Mouse (Mus musculus) urinary bladder, postnatal 10 days (tissue): Measurements from ENCODE around the gene Olfr916.

Experiments
- DNase-seq: peaks from one replicate; pipeline ENCODE4 v3.0.0; 2022; ENCODE audit warnings: low spot score

Gene Olfr916

GRCm38 (mm10) chr9:38659775-38660174 lies at the start of gene Olfr916:
Gene Olfr916, minus strand, starts transcription at chr9:38659875.
- no peak for DNase-seq

GRCm38 (mm10) chr9:38674501-38674900 lies 14.8 kb upstream of the Olfr916 start, which contains the start of gene Olfr918:
Gene Olfr918, minus strand, starts transcription at chr9:38674601.
- DNase-seq = no peak

- no peak for DNase-seq
Observed at GRCm38 (mm10) chr9:38672887-38673286, 13.2 kb upstream of the Olfr916 start.

GRCm38 (mm10) chr9:38665742-38666141 lies 6.1 kb upstream of the Olfr916 start, which contains the start of gene Olfr917:
Gene Olfr917, minus strand, starts transcription at chr9:38665842.
- no peak for DNase-seq

GRCm38 (mm10) chr9:38632406-38632805 lies 27.3 kb downstream of the Olfr916 start:
- no peak for DNase-seq
